ENCODE assay signal across 10 mouse cellular contexts in the genomic region with DNA sequence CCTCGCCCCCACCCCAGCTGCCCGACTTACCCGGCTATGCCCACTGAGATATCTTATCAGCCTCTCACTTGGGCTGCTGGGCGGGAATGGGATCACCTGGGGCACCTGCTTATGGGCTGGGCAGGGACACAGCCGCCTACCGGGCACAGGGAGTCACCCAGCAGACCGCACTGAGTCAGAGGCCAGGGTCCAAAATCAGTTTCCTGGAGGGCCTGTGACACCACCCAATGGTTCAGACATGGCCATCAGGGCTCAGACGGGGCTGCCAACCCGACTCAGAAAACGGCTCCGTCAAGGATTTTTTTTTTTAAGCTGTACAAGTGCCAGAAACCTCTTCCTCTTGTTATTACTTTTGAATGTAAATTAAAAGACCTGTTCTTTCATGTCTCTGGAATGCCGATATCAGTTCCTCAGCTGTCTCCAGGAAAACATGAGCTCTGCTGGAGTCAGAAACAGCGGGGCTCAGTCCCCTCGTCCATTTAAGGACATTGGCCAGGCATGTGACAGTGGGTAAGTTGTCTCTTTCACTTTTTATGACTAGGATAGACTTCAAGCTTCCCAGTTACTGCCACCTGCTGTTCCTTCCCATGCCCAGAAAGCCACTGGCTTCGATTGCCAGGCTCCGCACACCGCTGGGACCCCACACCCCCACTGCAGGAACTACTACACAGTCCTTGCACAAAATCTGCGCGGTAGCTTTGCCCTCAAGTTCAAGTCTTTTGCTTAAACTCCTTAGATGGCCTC. TPM values are rescaled to one million over a fixed set of nuclear protein-coding genes. Genes with fewer than 3 reads are reported as not detected.
DNase-seq lines count a peak whose midpoint lies in the region; ATAC-seq and TF ChIP-seq lines count a peak whose summit lies in the region.
"Had no signal": no experiment of that assay in that cellular context is flagged by ENCODE, and none has a peak within 500 bp of the region (broad histone marks: within the 10 kb centered on the region; RNA-seq: fewer than 3 reads in every experiment).

No protein-coding gene starts in this region.

- H3K27me3 ChIP-seq in forebrain, postnatal 0 days (ENCODE audit: insufficient read depth, low read length): no peaks in the 10 kb centered on the region
- H3K27me3 ChIP-seq in forebrain, embryonic 15.5 days: no peaks in the 10 kb centered on the region
- H3K27me3 ChIP-seq in intestine, embryonic 14.5 days (replicated peaks; ENCODE audit: control insufficient read depth, insufficient read depth, low read length): no peaks in the 10 kb centered on the region
- no peaks in the 10 kb centered on the region for H3K27me3 ChIP-seq in liver, postnatal 0 days (ENCODE audit: insufficient read depth, low read length)
- H3K27me3 ChIP-seq: liver, embryonic 15.5 days had no signal

- 74% methylated on average over 19 of the region's 19 CpGs for WGBS in forebrain, postnatal 0 days
- WGBS in forebrain, embryonic 15.5 days: 78% methylated on average over 19 of the region's 19 CpGs
- 59% methylated on average over 19 of the region's 19 CpGs for WGBS in intestine, embryonic 14.5 days
- WGBS in liver, postnatal 0 days (ENCODE audit: insufficient replicate concordance): 67% methylated on average over 19 of the region's 19 CpGs

- H3K27ac ChIP-seq in forebrain, postnatal 0 days (ENCODE audit: low read depth, low read length): no peak overlapping the region
- H3K27ac ChIP-seq in forebrain, embryonic 15.5 days (replicated peaks): no peak overlapping the region
- H3K27ac ChIP-seq in left cerebral cortex, adult 2 months: no peak overlapping the region
- H3K27ac ChIP-seq in intestine, embryonic 14.5 days (ENCODE audit: low read depth): no peak overlapping the region
- no peak overlapping the region for H3K27ac ChIP-seq in liver, postnatal 0 days (ENCODE audit: low read depth)
- H3K27ac ChIP-seq: liver, embryonic 15.5 days had no signal

- peaks cover 8% of the 10 kb centered on the region; the same call in 1 of the 2 replicates for H3K4me1 ChIP-seq in forebrain, postnatal 0 days (ENCODE audit: insufficient read depth)
- H3K4me1 ChIP-seq in forebrain, embryonic 15.5 days: peaks cover 28% of the 10 kb centered on the region
- H3K4me1 ChIP-seq in intestine, embryonic 14.5 days (replicated peaks; ENCODE audit: control insufficient read depth, insufficient read depth, low read length): peaks cover 8% of the 10 kb centered on the region
- no peaks in the 10 kb centered on the region for H3K4me1 ChIP-seq in liver, postnatal 0 days (ENCODE audit: insufficient read depth)

- H3K36me3 ChIP-seq in forebrain, postnatal 0 days (ENCODE audit: insufficient read depth): no peaks in the 10 kb centered on the region
- H3K36me3 ChIP-seq in forebrain, embryonic 15.5 days: no peaks in the 10 kb centered on the region
- H3K36me3 ChIP-seq in intestine, embryonic 14.5 days (ENCODE audit: control insufficient read depth, insufficient read depth, low read length): no peaks in the 10 kb centered on the region
- no peaks in the 10 kb centered on the region for H3K36me3 ChIP-seq in liver, postnatal 0 days (replicated peaks; ENCODE audit: insufficient read depth, low read length)
- H3K36me3 ChIP-seq: liver, embryonic 15.5 days had no signal

- intact Hi-C loops in left cerebral cortex, adult 2 months (cut with DNase I): no loop called here

- no peak for TF ChIP-seq EP300 in liver, postnatal 0 days (IDR thresholded peaks at IDR 0.05; ENCODE audit: low read depth)

- DNase-seq in forebrain, postnatal 0 days: no peak
- no peak for DNase-seq in left cerebral cortex, adult 2 months (ENCODE audit: extremely low spot score in 1 of 2, low spot score in 2 of 2)
- no peak for DNase-seq in left cerebral cortex, adult 18-20 months (ENCODE audit: low spot score in 2 of 2)
- no peak for DNase-seq in intestine, embryonic 14.5 days (ENCODE audit: low spot score)
- no peak for DNase-seq in ovary, postnatal 14 days (ENCODE audit: low spot score)
- no peak for DNase-seq in liver, postnatal 0 days
- DNase-seq: B cell, adult 2 months had no signal

- no peak overlapping the region for H3K9ac ChIP-seq in forebrain, postnatal 0 days
- no peak overlapping the region for H3K9ac ChIP-seq in forebrain, embryonic 15.5 days (replicated peaks)
- H3K9ac ChIP-seq in intestine, embryonic 14.5 days (ENCODE audit: low read length): no peak overlapping the region
- no peak overlapping the region for H3K9ac ChIP-seq in liver, postnatal 0 days (replicated peaks)
- H3K9ac ChIP-seq: liver, embryonic 15.5 days had no signal

- ATAC-seq in forebrain, postnatal 0 days: no peak
- ATAC-seq in forebrain, embryonic 15.5 days (replicated peaks): no peak
- ATAC-seq in intestine, embryonic 14.5 days (replicated peaks; ENCODE audit: low FRiP score, low TSS enrichment, low read depth): peak; percentile 73
- ATAC-seq in megakaryocyte-erythroid progenitor cell, adult 5-6 weeks (replicated peaks; ENCODE audit: low FRiP score, low TSS enrichment, poor library complexity, severe bottlenecking): 0 out of 2 replicates have a peak, but pooled peaks have one; percentile 35
- ATAC-seq in liver, postnatal 0 days: no peak

- H3K9me3 ChIP-seq in forebrain, postnatal 0 days (ENCODE audit: low read length): no peaks in the 10 kb centered on the region
- H3K9me3 ChIP-seq in forebrain, embryonic 15.5 days: no peaks in the 10 kb centered on the region
- H3K9me3 ChIP-seq in intestine, embryonic 14.5 days (ENCODE audit: control insufficient read depth, low read length): no peaks in the 10 kb centered on the region
- H3K9me3 ChIP-seq in liver, postnatal 0 days (ENCODE audit: low read length): no peaks in the 10 kb centered on the region
- H3K9me3 ChIP-seq: liver, embryonic 15.5 days had no signal

- H3K4me2 ChIP-seq in forebrain, postnatal 0 days (ENCODE audit: low read depth): no peak overlapping the region
- H3K4me2 ChIP-seq in forebrain, embryonic 15.5 days (replicated peaks): no peak overlapping the region
- H3K4me2 ChIP-seq in intestine, embryonic 14.5 days (ENCODE audit: low read length): no peak overlapping the region
- H3K4me2 ChIP-seq in liver, postnatal 0 days (ENCODE audit: low read depth, low read length): no peak overlapping the region
- H3K4me2 ChIP-seq: liver, embryonic 15.5 days had no signal

- 0 out of 2 replicates have a peak, but pooled peaks have one; percentile 12 for TF ChIP-seq CTCF in forebrain, postnatal 0 days (IDR thresholded peaks at IDR 0.05; ENCODE audit: low read depth)
- peak; percentile 18 for TF ChIP-seq CTCF in left cerebral cortex, adult 2 months (IDR thresholded peaks at IDR 0.05)
- no peak for TF ChIP-seq CTCF in liver, postnatal 0 days (IDR thresholded peaks at IDR 0.05; ENCODE audit: low read depth)

- no peak overlapping the region for H3K4me3 ChIP-seq in forebrain, postnatal 0 days (ENCODE audit: low read depth, low read length)
- no peak overlapping the region for H3K4me3 ChIP-seq in forebrain, embryonic 15.5 days
- H3K4me3 ChIP-seq in left cerebral cortex, adult 2 months: no peak overlapping the region
- H3K4me3 ChIP-seq in intestine, embryonic 14.5 days (ENCODE audit: low read depth, low read length): no peak overlapping the region
- H3K4me3 ChIP-seq in liver, postnatal 0 days (ENCODE audit: low read depth, low read length): no peak overlapping the region
- H3K4me3 ChIP-seq: liver, embryonic 15.5 days had no signal

RNA-seq across cellular contexts. Expression of gene Ksr1, which starts 33.5 kb away (rescaled TPM):
- total RNA-seq in forebrain, postnatal 0 days (2014; rRNA removed): 30.0 and 33.2 TPM in 2 replicates
- polyA plus RNA-seq in forebrain, postnatal 0 days (2015; fragmentation: Nextera tagmentation; extraction: Ambion mirVana): 2.0 and 2.7 TPM in 2 replicates
- polyA plus RNA-seq in forebrain, embryonic 15.5 days (2015; fragmentation: Nextera tagmentation; extraction: Ambion mirVana): 4.9 and 5.3 TPM in 2 replicates
- 10 to 100 TPM; 57.2 to 59.8 TPM for total RNA-seq in left cerebral cortex, adult 2 months (2021)
- total RNA-seq in left cerebral cortex, adult 18-20 months (2021): 10 to 100 TPM; 49.8 to 50.3 TPM
- 5.5 and 6.0 TPM in 2 replicates for polyA plus RNA-seq in intestine, embryonic 14.5 days (2014; fragmentation: Nextera tagmentation; extraction: Ambion mirVana)
- 5.4 and 11.9 TPM in 2 replicates for total RNA-seq in megakaryocyte-erythroid progenitor cell, adult 5-6 weeks (2014; fragmentation: Nextera tagmentation)
- total RNA-seq in megakaryocyte-erythroid progenitor cell, adult 5-6 weeks (2017): 10.6 and 13.6 TPM in 2 replicates
- 0.81 and 1.0 TPM in 2 replicates for polyA plus RNA-seq in liver, postnatal 0 days (2015; fragmentation: Nextera tagmentation; extraction: Ambion mirVana)

Comparison
In these comparisons a context has a peak if more than half of its experiments do, and no peak if none do; other contexts are left out.
1. ATAC-seq: peak in intestine, embryonic 14.5 days (single experiment) and megakaryocyte-erythroid progenitor cell, adult 5-6 weeks (single experiment); none in forebrain, postnatal 0 days (single experiment), forebrain, embryonic 15.5 days (single experiment) and liver, postnatal 0 days (single experiment).